Mouse (Mus musculus) midbrain, postnatal 0 days (tissue): ENCODE measurements at regions not wholly inside any gene's neighbourhood (a gene's known extent, or its start where the extent isn't known, plus 50 kb on each side); places are given as distances from the start of the nearest gene placed in this dataset.

Experiments used
- ATAC-seq: fragments of 200-750 bp; cut with Nextera tagmentation; 2 replicates; pipeline ENCODE4 v1.8.0; 2017; ENCODE audit warnings: moderate number of reproducible peaks, mild to moderate bottlenecking, moderate TSS enrichment, moderate library complexity; ENCODE audit not compliant: low FRiP score
- DNase-seq: peaks from one replicate; pipeline ENCODE4 v3.0.0-alpha.2; 2015; ENCODE audit warnings: low spot score
- H3K27ac ChIP-seq: fragments of 300-500 bp; sonication (generic); 2 replicates; pipeline ENCODE4 v1.5.1; 2014; ENCODE audit warnings: low read depth, mild to moderate bottlenecking, low read length, mixed read lengths
- H3K27me3 ChIP-seq: fragments of 300-500 bp; sonication (generic); 2 replicates; pipeline ENCODE4 v1.6.1; 2014; ENCODE audit warnings: low read length, control low read depth, mixed read lengths; ENCODE audit not compliant: insufficient read depth
- H3K36me3 ChIP-seq: fragments of 300-500 bp; sonication (generic); 2 replicates; pipeline ENCODE4 v1.6.1; 2014; ENCODE audit warnings: low read length, control low read depth, mixed read lengths; ENCODE audit not compliant: insufficient read depth
- H3K4me1 ChIP-seq: fragments of 300-500 bp; sonication (generic); 2 replicates; pipeline ENCODE4 v1.6.1; 2014; ENCODE audit warnings: mild to moderate bottlenecking, control low read depth, antibody characterized with exemption, low read length, mixed read lengths; ENCODE audit not compliant: insufficient read depth
- H3K4me2 ChIP-seq: fragments of 300-500 bp; sonication (generic); 2 replicates; pipeline ENCODE4 v1.6.1; 2014; ENCODE audit warnings: low read depth, mild to moderate bottlenecking, low read length, mixed read lengths; ENCODE audit not compliant: poor library complexity, severe bottlenecking
- H3K4me3 ChIP-seq: fragments of 300-500 bp; sonication (generic); 2 replicates; pipeline ENCODE4 v1.5.1; 2014; ENCODE audit warnings: low read depth, mild to moderate bottlenecking, low read length, moderate library complexity
- H3K9ac ChIP-seq: fragments of 300-500 bp; sonication (generic); replicated peaks from 2 replicates; pipeline ENCODE4 v1.6.1; 2014; ENCODE audit warnings: mild to moderate bottlenecking, low read length, moderate library complexity, mixed read lengths; ENCODE audit not compliant: poor library complexity, severe bottlenecking
- H3K9me3 ChIP-seq: fragments of 300-500 bp; sonication (generic); 2 replicates; pipeline ENCODE4 v1.6.1; 2016; ENCODE audit warnings: low read length, control low read depth
- CTCF ChIP-seq: IDR thresholded peaks from 2 replicates; pipeline ENCODE4 v1.5.1; 2016; ENCODE audit warnings: antibody characterized with exemption, mild to moderate bottlenecking
- WGBS: fragments of 180-500 bp; shearing (Covaris S2); extraction: QIAGEN DNeasy Blood & Tissue Kit; methylation state at CpG from one replicate; pipeline ENCODE4 v1.1.7; 2014; 5-methylcytosine and 5-hydroxymethylcytosine counted together

- Histone ChIP-seq H3K27me3 (no peaks in the 10 kb centered on the region), H3K9ac (no peak overlapping the region), H3K4me1 (no peaks in the 10 kb centered on the region), H3K4me3 (no peak overlapping the region), H3K9me3 (no peaks in the 10 kb centered on the region), H3K36me3 (no peaks in the 10 kb centered on the region), H3K4me2 (no peak overlapping the region), H3K27ac (no peak overlapping the region)
- DNase-seq (no peak), ATAC-seq (no peak)
- no peak for TF ChIP-seq CTCF
Measured at GRCm38 (mm10) chr7:52510686-52511085, 495.2 kb upstream of the 1700015G11Rik start.

DNA sequence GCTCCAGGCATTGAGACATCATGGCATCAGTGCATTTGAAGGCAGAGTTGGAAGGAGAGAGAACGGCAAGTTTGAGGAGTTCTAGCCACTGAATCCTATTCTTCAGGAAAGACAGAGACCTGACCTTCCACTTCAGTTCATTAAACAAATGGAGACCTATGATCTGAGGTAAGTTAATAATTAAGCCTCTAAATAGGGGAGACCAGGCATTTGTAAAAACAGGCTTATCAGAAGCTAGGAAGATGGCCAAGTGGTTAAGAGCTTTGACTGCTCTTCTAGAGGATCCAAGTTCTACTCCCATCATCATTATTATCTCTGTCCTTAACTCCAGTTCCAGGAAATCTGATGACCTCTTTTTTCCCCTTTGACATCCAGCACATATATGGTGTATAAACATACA lies 492.5 kb upstream of the 1700015G11Rik start:
- no peak for TF ChIP-seq CTCF
- Histone ChIP-seq H3K9ac (no peak overlapping the region), H3K9me3 (no peaks in the 10 kb centered on the region), H3K4me1 (no peaks in the 10 kb centered on the region), H3K36me3 (no peaks in the 10 kb centered on the region), H3K27me3 (no peaks in the 10 kb centered on the region), H3K27ac (no peak overlapping the region), H3K4me2 (no peak overlapping the region), H3K4me3 (no peak overlapping the region)
- ATAC-seq (no peak), DNase-seq (no peak)
- 83% methylated on average over 1 of the region's 1 CpGs for WGBS

GRCm38 (mm10) chr7:52467135-52467534 lies 451.6 kb upstream of the 1700015G11Rik start:
- Histone ChIP-seq H3K27ac (no peak overlapping the region), H3K9ac (no peak overlapping the region), H3K27me3 (no peaks in the 10 kb centered on the region), H3K4me3 (no peak overlapping the region), H3K4me1 (no peaks in the 10 kb centered on the region), H3K9me3 (no peaks in the 10 kb centered on the region), H3K4me2 (no peak overlapping the region), H3K36me3 (no peaks in the 10 kb centered on the region)
- no peak for ATAC-seq
- DNase-seq: peak; percentile 10
- TF ChIP-seq CTCF: peak; percentile 64

- DNase-seq: no peak
Measured at GRCm38 (mm10) chr7:52466585-52466984, 451.1 kb upstream of the 1700015G11Rik start.

More at GRCm38 (mm10) chr7:52466585-52466984, 451.1 kb upstream of the 1700015G11Rik start:
- 47% methylated on average over 9 of the region's 9 CpGs for WGBS
- no peak for TF ChIP-seq CTCF
- H3K27me3 ChIP-seq: no peaks in the 10 kb centered on the region
- ATAC-seq: no peak
- H3K27ac ChIP-seq: no peak overlapping the region
- H3K9ac ChIP-seq: no peak overlapping the region
- H3K4me1 ChIP-seq: no peaks in the 10 kb centered on the region
- no peaks in the 10 kb centered on the region for H3K36me3 ChIP-seq
- H3K4me3 ChIP-seq: no peak overlapping the region
- no peaks in the 10 kb centered on the region for H3K9me3 ChIP-seq
- no peak overlapping the region for H3K4me2 ChIP-seq
